Mouse (Mus musculus): Measurements from ENCODE around the gene Mrps18a. TPM values are rescaled to one million over a fixed set of nuclear protein-coding genes. Genes with fewer than 3 reads are reported as not detected.

Mrps18a gene
- total and polyA plus RNA-seq, 3 experiments = 55.3 to 110 (median 66.4) TPM

DNA sequence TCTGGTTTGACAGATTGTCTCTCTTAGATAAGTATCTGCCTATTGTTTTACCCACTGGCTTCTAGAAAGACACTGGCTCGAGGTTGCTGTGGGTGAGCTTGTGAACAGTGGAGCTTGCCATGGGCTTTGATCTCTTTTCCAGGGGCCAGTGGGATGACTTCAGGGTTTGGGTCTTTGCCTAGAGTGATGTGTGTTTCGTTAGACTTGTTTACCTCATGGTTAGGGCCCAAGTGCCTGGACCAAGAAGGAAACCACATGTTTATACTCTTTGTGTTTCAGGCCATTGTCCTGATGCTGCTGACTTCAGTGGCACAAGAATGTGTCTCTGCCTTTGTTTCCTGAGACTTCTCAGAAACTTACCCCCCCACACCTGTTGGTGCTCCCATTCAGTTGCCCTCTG is 4.7 kb downstream of the Mrps18a start:
- no peak for DNase-seq (ENCODE audit: low spot score)
- no peak for ATAC-seq (ENCODE audit: extremely low read depth, insufficient number of reproducible peaks, low FRiP score, poor library complexity, severe bottlenecking)
- Histone ChIP-seq H3K4me1 (ENCODE audit: insufficient read depth, low read depth, low read length) (peaks cover 30% of the 10 kb centered on the region), H3K27me3 (ENCODE audit: insufficient read depth, low read length) (no peaks in the 10 kb centered on the region), H3K36me3 (replicated peaks) (peaks cover 81% of the 10 kb centered on the region), H3K9me3 (replicated peaks) (no peaks in the 10 kb centered on the region), H3K4me3 (ENCODE audit: low read depth, low read length) (no peak overlapping the region)
- TF ChIP-seq CTCF (IDR thresholded peaks at IDR 0.05; ENCODE audit: low read depth, low read length) (no peak), GATA2 (IDR thresholded peaks at IDR 0.05; ENCODE audit: borderline replicate concordance, low read depth, low read length) (no peak), POLR2AphosphoS5 (IDR thresholded peaks at IDR 0.05; ENCODE audit: insufficient replicate concordance, low read depth, low read length) (no peak), GATA1 (IDR thresholded peaks at IDR 0.05; ENCODE audit: borderline replicate concordance, low read length) (no peak), TAL1 (conservative IDR thresholded peaks at IDR 0.05; ENCODE audit: low read depth, low read length) (no peak)

GRCm38 (mm10) chr17:46116138-46116537 is 5.4 kb downstream of the Mrps18a start:
- TF ChIP-seq GATA2 (IDR thresholded peaks at IDR 0.05; ENCODE audit: borderline replicate concordance, low read depth, low read length) (no peak), CTCF (IDR thresholded peaks at IDR 0.05; ENCODE audit: low read depth, low read length) (no peak), GATA1 (IDR thresholded peaks at IDR 0.05; ENCODE audit: borderline replicate concordance, low read length) (no peak), POLR2AphosphoS5 (IDR thresholded peaks at IDR 0.05; ENCODE audit: insufficient replicate concordance, low read depth, low read length) (no peak), TAL1 (conservative IDR thresholded peaks at IDR 0.05; ENCODE audit: low read depth, low read length) (no peak)
- H3K4me3 ChIP-seq (ENCODE audit: low read depth, low read length) = no peak overlapping the region
- peaks cover 82% of the 10 kb centered on the region for H3K36me3 ChIP-seq (replicated peaks)
- no peaks in the 10 kb centered on the region for H3K9me3 ChIP-seq (replicated peaks)
- peaks cover 30% of the 10 kb centered on the region for H3K4me1 ChIP-seq (ENCODE audit: insufficient read depth, low read depth, low read length)
- no peaks in the 10 kb centered on the region for H3K27me3 ChIP-seq (ENCODE audit: insufficient read depth, low read length)
- ATAC-seq (ENCODE audit: extremely low read depth, insufficient number of reproducible peaks, low FRiP score, poor library complexity, severe bottlenecking) (no peak), DNase-seq (ENCODE audit: low spot score) (no peak)

DNA sequence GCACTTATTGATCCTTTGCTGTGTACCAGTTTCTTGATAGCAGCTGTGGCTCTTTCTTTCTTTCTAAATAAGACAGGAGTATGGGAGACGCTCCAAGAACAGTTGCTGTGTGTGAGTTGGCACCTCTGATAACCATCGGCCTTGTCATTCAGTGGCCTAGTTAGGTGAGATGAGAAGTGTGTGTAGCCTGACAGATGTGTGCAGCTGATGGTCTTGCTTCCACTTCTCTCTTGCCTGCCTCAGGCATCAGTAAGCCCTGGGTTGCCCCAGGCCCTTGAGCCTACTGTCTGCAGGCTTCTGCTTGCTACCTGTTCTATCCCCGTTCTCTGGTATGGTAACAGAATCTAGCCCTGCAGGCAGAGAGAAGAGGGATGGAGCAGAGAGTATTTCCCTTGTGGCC is 6.1 kb downstream of the Mrps18a start:
- no peaks in the 10 kb centered on the region for H3K9me3 ChIP-seq (replicated peaks)
- H3K4me1 ChIP-seq (ENCODE audit: insufficient read depth, low read depth, low read length) = peaks cover 28% of the 10 kb centered on the region
- no peak overlapping the region for H3K4me3 ChIP-seq (ENCODE audit: low read depth, low read length)
- peaks cover 84% of the 10 kb centered on the region for H3K36me3 ChIP-seq (replicated peaks)
- no peak for TF ChIP-seq CTCF (IDR thresholded peaks at IDR 0.05; ENCODE audit: low read depth, low read length)
- no peak for TF ChIP-seq POLR2AphosphoS5 (IDR thresholded peaks at IDR 0.05; ENCODE audit: insufficient replicate concordance, low read depth, low read length)
- TF ChIP-seq GATA1 (IDR thresholded peaks at IDR 0.05; ENCODE audit: borderline replicate concordance, low read length) = no peak
- TF ChIP-seq GATA2 (IDR thresholded peaks at IDR 0.05; ENCODE audit: borderline replicate concordance, low read depth, low read length) = no peak
- TF ChIP-seq TAL1 (conservative IDR thresholded peaks at IDR 0.05; ENCODE audit: low read depth, low read length) = no peak
- ATAC-seq (ENCODE audit: extremely low read depth, insufficient number of reproducible peaks, low FRiP score, poor library complexity, severe bottlenecking) (no peak), DNase-seq (ENCODE audit: low spot score) (no peak)
- no peaks in the 10 kb centered on the region for H3K27me3 ChIP-seq (ENCODE audit: insufficient read depth, low read length)

DNA sequence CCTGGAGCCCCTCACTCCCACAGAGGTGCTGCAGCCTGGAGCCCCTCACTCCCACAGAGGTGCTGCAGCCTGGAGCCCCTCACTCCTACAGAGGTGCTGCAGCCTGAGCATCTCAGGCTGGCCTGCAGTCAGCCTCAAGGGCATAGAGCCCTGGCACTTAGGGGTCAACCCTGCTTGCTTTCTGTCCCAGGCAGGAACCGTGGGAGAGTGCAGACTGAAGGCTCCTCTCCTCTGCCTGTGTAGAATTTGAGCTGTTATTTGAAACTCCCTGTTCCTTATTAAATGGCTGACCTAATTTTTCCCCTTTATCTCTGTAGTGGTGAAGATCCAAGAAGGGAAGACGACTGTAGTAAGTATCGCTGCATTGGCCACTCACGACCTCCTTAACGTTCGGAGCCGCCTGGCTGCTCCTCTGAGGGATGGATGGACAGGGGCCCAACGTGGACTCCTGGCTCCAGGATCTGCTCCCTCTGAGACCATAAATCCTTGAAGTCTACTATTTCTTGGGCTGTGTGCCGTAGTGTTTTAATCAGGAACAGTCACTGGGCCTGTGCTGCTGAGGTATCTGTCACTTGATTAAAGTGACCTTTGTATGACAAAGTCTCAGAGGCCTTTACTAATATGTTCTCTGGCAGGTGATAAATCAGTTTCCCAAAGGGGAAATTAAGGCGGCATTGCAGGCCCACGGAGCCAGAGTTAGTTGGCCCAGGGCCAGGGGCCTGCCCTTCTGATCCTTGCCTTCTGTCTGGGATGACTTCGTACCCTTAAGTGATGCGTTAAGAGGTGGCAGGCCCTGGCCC is 7.0 kb downstream of the Mrps18a start:
- Histone ChIP-seq H3K4me3 (ENCODE audit: low read depth, low read length) (no peak overlapping the region), H3K27me3 (ENCODE audit: insufficient read depth, low read length) (no peaks in the 10 kb centered on the region), H3K36me3 (replicated peaks) (peaks cover 87% of the 10 kb centered on the region), H3K4me1 (ENCODE audit: insufficient read depth, low read depth, low read length) (peaks cover 21% of the 10 kb centered on the region), H3K9me3 (replicated peaks) (no peaks in the 10 kb centered on the region)
- ATAC-seq (ENCODE audit: extremely low read depth, insufficient number of reproducible peaks, low FRiP score, poor library complexity, severe bottlenecking) = no peak
- TF ChIP-seq GATA1 (IDR thresholded peaks at IDR 0.05; ENCODE audit: borderline replicate concordance, low read length) (no peak), POLR2AphosphoS5 (IDR thresholded peaks at IDR 0.05; ENCODE audit: insufficient replicate concordance, low read depth, low read length) (no peak), CTCF (IDR thresholded peaks at IDR 0.05; ENCODE audit: low read depth, low read length) (no peak), TAL1 (conservative IDR thresholded peaks at IDR 0.05; ENCODE audit: low read depth, low read length) (no peak), GATA2 (IDR thresholded peaks at IDR 0.05; ENCODE audit: borderline replicate concordance, low read depth, low read length) (no peak)
- no peak for DNase-seq (ENCODE audit: low spot score)

DNA sequence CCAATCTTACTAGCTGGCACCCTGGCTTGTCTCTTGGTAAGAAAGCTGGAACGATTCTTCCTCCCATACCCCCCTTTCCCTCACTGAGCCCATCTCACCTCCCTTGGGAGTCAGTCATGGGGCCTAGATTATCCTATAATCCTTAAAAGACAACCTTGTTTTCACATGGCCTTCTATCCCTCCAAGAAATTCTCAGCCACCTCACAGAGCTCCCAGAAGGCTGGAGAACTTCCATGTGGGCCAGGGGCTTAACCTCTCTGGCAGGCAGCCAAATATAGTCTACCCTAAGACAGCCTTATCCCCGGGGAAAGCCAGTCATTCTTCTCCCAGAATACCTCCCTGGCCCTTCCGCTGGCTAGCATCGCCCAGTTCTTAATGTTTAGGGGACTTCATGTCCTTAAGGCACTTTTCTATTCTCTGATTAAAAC is 7.7 kb downstream of the Mrps18a start:
- H3K9me3 ChIP-seq (replicated peaks) = no peaks in the 10 kb centered on the region
- H3K4me3 ChIP-seq (ENCODE audit: low read depth, low read length) = no peak overlapping the region
- H3K27me3 ChIP-seq (ENCODE audit: insufficient read depth, low read length) = no peaks in the 10 kb centered on the region
- H3K4me1 ChIP-seq (ENCODE audit: insufficient read depth, low read depth, low read length) = peaks cover 18% of the 10 kb centered on the region
- peaks cover 89% of the 10 kb centered on the region for H3K36me3 ChIP-seq (replicated peaks)
- TF ChIP-seq GATA1 (IDR thresholded peaks at IDR 0.05; ENCODE audit: borderline replicate concordance, low read length) (no peak), POLR2AphosphoS5 (IDR thresholded peaks at IDR 0.05; ENCODE audit: insufficient replicate concordance, low read depth, low read length) (no peak), TAL1 (conservative IDR thresholded peaks at IDR 0.05; ENCODE audit: low read depth, low read length) (no peak), CTCF (IDR thresholded peaks at IDR 0.05; ENCODE audit: low read depth, low read length) (no peak), GATA2 (IDR thresholded peaks at IDR 0.05; ENCODE audit: borderline replicate concordance, low read depth, low read length) (no peak)
- ATAC-seq (ENCODE audit: extremely low read depth, insufficient number of reproducible peaks, low FRiP score, poor library complexity, severe bottlenecking) (no peak), DNase-seq (ENCODE audit: low spot score) (no peak)

GRCm38 (mm10) chr17:46119641-46120040 is 8.9 kb downstream of the Mrps18a start:
- Histone ChIP-seq H3K4me3 (ENCODE audit: low read depth, low read length) (no peak overlapping the region), H3K4me1 (ENCODE audit: insufficient read depth, low read depth, low read length) (peaks cover 8% of the 10 kb centered on the region), H3K9me3 (replicated peaks) (no peaks in the 10 kb centered on the region), H3K27me3 (ENCODE audit: insufficient read depth, low read length) (no peaks in the 10 kb centered on the region), H3K36me3 (replicated peaks) (peaks cover 89% of the 10 kb centered on the region)
- ATAC-seq (ENCODE audit: extremely low read depth, insufficient number of reproducible peaks, low FRiP score, poor library complexity, severe bottlenecking) (no peak), DNase-seq (ENCODE audit: low spot score) (no peak)
- no peak for TF ChIP-seq POLR2AphosphoS5 (IDR thresholded peaks at IDR 0.05; ENCODE audit: insufficient replicate concordance, low read depth, low read length)
- TF ChIP-seq GATA2 (IDR thresholded peaks at IDR 0.05; ENCODE audit: borderline replicate concordance, low read depth, low read length) = no peak
- TF ChIP-seq GATA1 (IDR thresholded peaks at IDR 0.05; ENCODE audit: borderline replicate concordance, low read length) = no peak
- no peak for TF ChIP-seq TAL1 (conservative IDR thresholded peaks at IDR 0.05; ENCODE audit: low read depth, low read length)

All from G1E (cell line).